7 mouse cellular contexts compared by ENCODE assay signal in genomic region chr15:89147895-89148294, GRCm38 (mm10). TPM values are rescaled to one million over a fixed set of nuclear protein-coding genes. Genes with fewer than 3 reads are reported as not detected.
DNase-seq lines count a peak whose midpoint lies in the region; ATAC-seq lines count a peak whose summit lies in the region.

No protein-coding gene starts in this region.

- H3K36me3 ChIP-seq in forebrain, embryonic 12.5 days (replicated peaks): peaks cover 31% of the 10 kb centered on the region
- H3K36me3 ChIP-seq in neural tube, embryonic 15.5 days: no peaks in the 10 kb centered on the region

- peak; percentile 37 for DNase-seq in retina, embryonic 14.5 days (ENCODE audit: low spot score)
- no peak for DNase-seq in retina, postnatal 1 day
- DNase-seq in kidney, postnatal 25 days: peak; percentile 27 to 61
- DNase-seq in left cerebral cortex, adult 9 months (ENCODE audit: low spot score in 2 of 2): no peak
- DNase-seq in ovary, postnatal 14 days (ENCODE audit: low spot score): no peak

- peaks cover 13% of the 10 kb centered on the region for H3K27me3 ChIP-seq in forebrain, embryonic 12.5 days
- H3K27me3 ChIP-seq in neural tube, embryonic 15.5 days (replicated peaks): no peaks in the 10 kb centered on the region

- peak overlapping the region; percentile 69 for H3K4me3 ChIP-seq in forebrain, embryonic 12.5 days (replicated peaks)
- H3K4me3 ChIP-seq in neural tube, embryonic 15.5 days (replicated peaks): peak overlapping the region; percentile 57

- H3K27ac ChIP-seq in forebrain, embryonic 12.5 days: no peak overlapping the region
- H3K27ac ChIP-seq in neural tube, embryonic 15.5 days (replicated peaks): peak overlapping the region; percentile 76; the same call in 1 of the 2 replicates

- no peaks in the 10 kb centered on the region for H3K9me3 ChIP-seq in forebrain, embryonic 12.5 days
- H3K9me3 ChIP-seq in neural tube, embryonic 15.5 days (replicated peaks): no peaks in the 10 kb centered on the region

- ATAC-seq in forebrain, embryonic 12.5 days (ENCODE audit: low FRiP score): no peak
- no peak for ATAC-seq in neural tube, embryonic 15.5 days (ENCODE audit: low FRiP score)

- H3K4me1 ChIP-seq in forebrain, embryonic 12.5 days: peaks cover 49% of the 10 kb centered on the region
- peaks cover 47% of the 10 kb centered on the region for H3K4me1 ChIP-seq in neural tube, embryonic 15.5 days

- peak overlapping the region; percentile 79 for H3K4me2 ChIP-seq in forebrain, embryonic 12.5 days
- peak overlapping the region; percentile 67 for H3K4me2 ChIP-seq in neural tube, embryonic 15.5 days

- H3K9ac ChIP-seq in forebrain, embryonic 12.5 days: peak overlapping the region; percentile 79
- H3K9ac ChIP-seq in neural tube, embryonic 15.5 days (replicated peaks): peak overlapping the region; percentile 53; the same call in 1 of the 2 replicates

- 45% methylated on average over 4 of the region's 4 CpGs for WGBS in forebrain, embryonic 12.5 days
- 33% methylated on average over 4 of the region's 4 CpGs for WGBS in neural tube, embryonic 15.5 days

RNA-seq across cellular contexts. Expression of gene Mapk11, which starts 1.5 kb away (rescaled TPM):
- 46.9 and 47.4 TPM in 2 replicates for polyA plus RNA-seq in forebrain, embryonic 12.5 days (2016; fragmentation: Nextera tagmentation; extraction: Ambion mirVana)
- 22.5 and 27.5 TPM in 2 replicates for polyA plus RNA-seq in neural tube, embryonic 15.5 days (2015; fragmentation: Nextera tagmentation; extraction: Ambion mirVana)

RNA-seq across cellular contexts. Expression of gene Mapk12, which starts 7.4 kb away (rescaled TPM):
- polyA plus RNA-seq in forebrain, embryonic 12.5 days (2016; fragmentation: Nextera tagmentation; extraction: Ambion mirVana): 14.2 and 16.7 TPM in 2 replicates
- polyA plus RNA-seq in neural tube, embryonic 15.5 days (2015; fragmentation: Nextera tagmentation; extraction: Ambion mirVana): 4.8 and 5.2 TPM in 2 replicates

RNA-seq across cellular contexts. Expression of gene Hdac10, which starts 19.4 kb away (rescaled TPM):
- polyA plus RNA-seq in forebrain, embryonic 12.5 days (2016; fragmentation: Nextera tagmentation; extraction: Ambion mirVana): 20.5 TPM in 2 replicates
- 25.1 and 31.9 TPM in 2 replicates for polyA plus RNA-seq in neural tube, embryonic 15.5 days (2015; fragmentation: Nextera tagmentation; extraction: Ambion mirVana)

RNA-seq across cellular contexts. Expression of gene Tubgcp6, which starts 25.0 kb away (rescaled TPM):
- polyA plus RNA-seq in forebrain, embryonic 12.5 days (2016; fragmentation: Nextera tagmentation; extraction: Ambion mirVana): 27.4 and 27.7 TPM in 2 replicates
- polyA plus RNA-seq in neural tube, embryonic 15.5 days (2015; fragmentation: Nextera tagmentation; extraction: Ambion mirVana): 14.4 and 14.8 TPM in 2 replicates

RNA-seq across cellular contexts. Expression of gene Plxnb2, which starts 32.7 kb away (rescaled TPM):
- polyA plus RNA-seq in forebrain, embryonic 12.5 days (2016; fragmentation: Nextera tagmentation; extraction: Ambion mirVana): 174 and 182 TPM in 2 replicates
- 69.4 and 72.3 TPM in 2 replicates for polyA plus RNA-seq in neural tube, embryonic 15.5 days (2015; fragmentation: Nextera tagmentation; extraction: Ambion mirVana)

Comparison
In these comparisons a context has a peak if more than half of its experiments do, and no peak if none do; other contexts are left out.
1. DNase-seq: peak in retina, embryonic 14.5 days (single experiment) and kidney, postnatal 25 days (2 of 2); none in retina, postnatal 1 day (single experiment), left cerebral cortex, adult 9 months (0 of 2) and ovary, postnatal 14 days (single experiment).